Mouse (Mus musculus): ENCODE measurements around the gene Fsd2. TPM values are rescaled to one million over a fixed set of nuclear protein-coding genes. Genes with fewer than 3 reads are reported as not detected.

Fsd2 gene
- total and polyA plus RNA-seq, 3 experiments = 0.03 TPM; not detected in 2

DNA sequence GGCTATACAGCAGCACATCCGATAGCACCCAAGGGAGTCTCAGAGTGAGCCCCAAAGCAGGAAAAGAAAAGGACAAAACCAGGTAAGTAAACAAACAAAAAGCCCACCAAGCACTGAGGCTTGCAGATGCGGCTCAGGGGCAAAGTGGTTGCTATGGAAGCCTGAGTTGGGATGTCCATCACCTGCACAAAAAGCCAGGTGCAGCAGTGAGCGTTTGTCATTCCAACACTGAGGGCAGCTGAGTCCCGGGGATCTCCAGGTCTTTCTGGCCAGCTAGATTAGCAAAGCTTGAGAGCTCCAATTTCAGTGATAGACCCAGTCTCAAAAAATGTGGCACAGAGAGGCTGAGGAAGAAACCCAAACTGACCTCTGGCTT, 8.8 kb downstream of the Fsd2 start:
- H3K4me3 ChIP-seq (ENCODE audit: control insufficient read depth in 1 of 2, insufficient read depth in 1 of 2, low read depth in 2 of 2, low read length in 2 of 2) = no peak overlapping the region
- no peaks in the 10 kb centered on the region for H3K9me3 ChIP-seq (replicated peaks; ENCODE audit: insufficient read depth, low read length)
- H3K4me1 ChIP-seq (ENCODE audit: control insufficient read depth in 1 of 2, insufficient read depth in 2 of 2, low read length in 2 of 2) = peaks cover 0 to 9% of the 10 kb centered on the region in 2 experiments; a peak in 2 of 4 replicates
- H3K79me2 ChIP-seq (ENCODE audit: control insufficient read depth, insufficient read depth, low read length, poor library complexity) = no peaks in the 10 kb centered on the region
- no peaks in the 10 kb centered on the region; a peak in 2 of 4 replicates for H3K27me3 ChIP-seq (ENCODE audit: control insufficient read depth in 1 of 2, insufficient read depth in 2 of 2, low read length in 2 of 2)
- H3K36me3 ChIP-seq (ENCODE audit: control insufficient read depth in 1 of 2, insufficient read depth in 2 of 2, low read length in 2 of 2) = peaks cover 0 to 4% of the 10 kb centered on the region in 2 experiments; a peak in 2 of 4 replicates
- DNase-seq (ENCODE audit: low read depth, low spot score) = no peak
- TF ChIP-seq ETS1 (IDR thresholded peaks at IDR 0.05; ENCODE audit: low read depth, low read length) = no peak
- TF ChIP-seq SMC3 (IDR thresholded peaks at IDR 0.05; ENCODE audit: low read depth, low read length) = no peak
- no peak for TF ChIP-seq ZNF384 (IDR thresholded peaks at IDR 0.05; ENCODE audit: low read depth, low read length)
- TF ChIP-seq UBTF (IDR thresholded peaks at IDR 0.05; ENCODE audit: borderline replicate concordance, insufficient read depth, low read depth, low read length) = no peak
- no peak for TF ChIP-seq NRF1 (IDR thresholded peaks at IDR 0.05; ENCODE audit: insufficient read depth, low read depth, low read length, poor library complexity, severe bottlenecking)
- no peak overlapping the region for H3K27ac ChIP-seq (ENCODE audit: control insufficient read depth, low read depth, low read length)
- H3K9ac ChIP-seq (ENCODE audit: control insufficient read depth, low read depth, low read length, poor library complexity, severe bottlenecking) = no peak overlapping the region

DNA sequence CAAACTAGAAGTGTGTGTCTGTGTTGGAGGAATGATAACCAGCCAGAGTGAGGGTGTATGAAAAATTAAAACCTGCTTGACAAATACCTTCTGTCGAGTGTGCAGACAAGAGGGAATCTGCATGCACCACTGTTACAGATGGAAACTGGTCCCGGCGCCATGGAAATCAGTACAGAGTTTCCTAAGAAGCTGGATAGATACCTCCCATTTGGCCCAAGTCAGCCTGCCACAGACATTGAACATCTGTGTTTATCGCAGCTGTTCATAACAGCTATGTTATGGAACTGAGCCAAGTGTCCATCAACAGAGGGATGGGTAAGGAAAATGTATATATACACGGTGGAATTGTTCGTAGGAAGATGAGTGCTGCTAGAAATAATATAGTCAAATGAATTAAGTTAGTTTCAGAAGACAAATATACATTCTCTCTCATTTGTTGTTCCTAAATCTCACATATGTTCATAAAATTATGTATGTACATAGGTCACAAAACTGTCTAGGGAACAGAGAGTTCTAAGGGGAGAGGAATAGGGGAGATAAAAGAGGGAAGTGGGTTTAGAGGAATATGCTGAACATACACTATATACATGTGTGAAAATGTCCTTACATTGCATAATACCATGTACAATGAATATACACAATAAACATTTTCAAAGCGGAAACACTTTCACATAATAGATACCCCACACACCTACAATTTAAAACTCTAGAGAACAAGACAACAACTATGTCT, 9.3 kb downstream of the Fsd2 start:
- no peak overlapping the region for H3K9ac ChIP-seq (ENCODE audit: control insufficient read depth, low read depth, low read length, poor library complexity, severe bottlenecking)
- no peak overlapping the region for H3K4me3 ChIP-seq (ENCODE audit: control insufficient read depth in 1 of 2, insufficient read depth in 1 of 2, low read depth in 2 of 2, low read length in 2 of 2)
- H3K79me2 ChIP-seq (ENCODE audit: control insufficient read depth, insufficient read depth, low read length, poor library complexity) = no peaks in the 10 kb centered on the region
- H3K9me3 ChIP-seq (replicated peaks; ENCODE audit: insufficient read depth, low read length) = no peaks in the 10 kb centered on the region
- no peak for DNase-seq (ENCODE audit: low read depth, low spot score)
- peaks cover 0 to 9% of the 10 kb centered on the region in 2 experiments; a peak in 2 of 4 replicates for H3K4me1 ChIP-seq (ENCODE audit: control insufficient read depth in 1 of 2, insufficient read depth in 2 of 2, low read length in 2 of 2)
- H3K36me3 ChIP-seq (ENCODE audit: control insufficient read depth in 1 of 2, insufficient read depth in 2 of 2, low read length in 2 of 2) = peaks cover 0 to 4% of the 10 kb centered on the region in 2 experiments; a peak in 2 of 4 replicates
- H3K27me3 ChIP-seq (ENCODE audit: control insufficient read depth in 1 of 2, insufficient read depth in 2 of 2, low read length in 2 of 2) = no peaks in the 10 kb centered on the region; a peak in 2 of 4 replicates
- no peak overlapping the region for H3K27ac ChIP-seq (ENCODE audit: control insufficient read depth, low read depth, low read length)
- no peak for TF ChIP-seq TCF12 (IDR thresholded peaks at IDR 0.05; ENCODE audit: low read depth, low read length)
- TF ChIP-seq MEF2A (IDR thresholded peaks at IDR 0.05; ENCODE audit: extremely low read depth, insufficient replicate concordance, low read depth, low read length, poor library complexity, severe bottlenecking) = no peak
- TF ChIP-seq E2F4 (IDR thresholded peaks at IDR 0.05; ENCODE audit: borderline replicate concordance, low read depth, low read length) = no peak
- no peak for TF ChIP-seq MAZ (IDR thresholded peaks at IDR 0.05; ENCODE audit: low read depth, low read length)
- TF ChIP-seq JUND (IDR thresholded peaks at IDR 0.05; ENCODE audit: low read depth, low read length) = no peak
- no peak for TF ChIP-seq MAX (IDR thresholded peaks at IDR 0.05; ENCODE audit: low read length)
- TF ChIP-seq USF2 (IDR thresholded peaks at IDR 0.05; ENCODE audit: borderline replicate concordance in 1 of 2, insufficient read depth in 1 of 2, low read depth in 1 of 2, low read length in 2 of 2) = no peak
- TF ChIP-seq EP300 (IDR thresholded peaks at IDR 0.05; ENCODE audit: low read depth in 1 of 2, low read length in 2 of 2) = no peak
- TF ChIP-seq NELFE (IDR thresholded peaks at IDR 0.05; ENCODE audit: low read depth, low read length) = no peak
- TF ChIP-seq MAFK (IDR thresholded peaks at IDR 0.05; ENCODE audit: borderline replicate concordance, low read depth, low read length) = no peak
- no peak for TF ChIP-seq ZC3H11A (IDR thresholded peaks at IDR 0.05; ENCODE audit: low read depth, low read length)
- no peak for TF ChIP-seq TBP (IDR thresholded peaks at IDR 0.05; ENCODE audit: low read depth, low read length)
- TF ChIP-seq TAL1 (IDR thresholded peaks at IDR 0.05; ENCODE audit: low read length) = no peak
- TF ChIP-seq GATA1 (IDR thresholded peaks at IDR 0.05; ENCODE audit: low read depth, low read length) = no peak

All from MEL (cell line).